Mouse (Mus musculus) thymus, adult 2 months (tissue): ENCODE measurements around the gene Pts.

Experiments used
- CTCF ChIP-seq: fragments of 200-500 bp; IDR thresholded peaks from 2 replicates; pipeline ENCODE4 v1.5.1; 2012; ENCODE audit warnings: mild to moderate bottlenecking, control low read depth, low read length, moderate library complexity, borderline replicate concordance; ENCODE audit not compliant: control insufficient read depth, poor library complexity, insufficient read depth; ENCODE audit errors: extremely low read depth
- POLR2A ChIP-seq: fragments of 200-500 bp; IDR thresholded peaks from 2 replicates; pipeline ENCODE4 v1.6.1; 2012; ENCODE audit warnings: mild to moderate bottlenecking, low read length, control low read depth, moderate library complexity; ENCODE audit not compliant: control insufficient read depth, poor library complexity, insufficient read depth; ENCODE audit errors: extremely low read depth

GRCm38 (mm10) chr9:50499781-50500180, 28.7 kb downstream of the Pts start:
- TF ChIP-seq POLR2A (no peak), CTCF (no peak)
